Mouse (Mus musculus): Measurements from ENCODE around the gene AU040320.

AU040320 gene

GRCm38 (mm10) chr4:126782996-126783395, 29.7 kb downstream of the AU040320 start:
- no peak for DNase-seq (ENCODE audit: low spot score in 2 of 2)

DNA sequence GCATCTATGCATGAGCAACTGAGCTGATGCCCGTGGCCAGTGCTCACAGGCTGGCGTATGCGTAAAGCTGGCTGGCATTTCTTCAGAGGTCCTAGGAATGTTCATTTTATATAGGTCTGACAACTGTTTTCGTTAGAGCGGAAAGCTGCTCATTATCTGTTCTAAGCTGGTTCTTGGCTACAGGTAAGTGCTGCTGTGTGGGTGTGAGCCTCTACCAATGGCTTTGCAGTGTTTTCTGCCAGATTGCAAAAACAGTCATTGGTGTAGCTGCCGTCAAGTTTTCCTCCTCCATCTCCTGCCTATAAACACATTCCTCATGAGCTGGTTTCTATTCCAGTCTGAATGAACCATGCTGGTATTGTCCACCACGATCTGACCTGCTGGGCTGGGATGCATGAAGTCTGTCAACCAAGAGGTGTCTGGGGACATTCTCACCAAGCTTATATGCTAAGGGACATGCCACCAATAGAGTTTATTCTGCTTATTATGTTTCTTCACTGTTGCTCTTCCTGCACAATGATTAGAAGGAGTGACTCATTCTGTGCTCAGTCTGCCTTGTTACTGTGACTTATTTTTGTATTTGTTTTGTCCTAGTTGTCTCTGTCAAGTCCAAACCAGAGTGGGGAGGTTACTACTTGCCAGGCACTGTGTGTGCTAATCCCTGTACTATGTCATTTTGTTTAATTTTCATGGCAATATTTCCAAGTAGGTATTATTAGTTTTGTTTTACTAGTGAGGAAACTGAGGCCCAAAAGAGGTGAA, 39.2 kb downstream of the AU040320 start:
- DNase-seq (ENCODE audit: low spot score in 2 of 2) = no peak

DNA sequence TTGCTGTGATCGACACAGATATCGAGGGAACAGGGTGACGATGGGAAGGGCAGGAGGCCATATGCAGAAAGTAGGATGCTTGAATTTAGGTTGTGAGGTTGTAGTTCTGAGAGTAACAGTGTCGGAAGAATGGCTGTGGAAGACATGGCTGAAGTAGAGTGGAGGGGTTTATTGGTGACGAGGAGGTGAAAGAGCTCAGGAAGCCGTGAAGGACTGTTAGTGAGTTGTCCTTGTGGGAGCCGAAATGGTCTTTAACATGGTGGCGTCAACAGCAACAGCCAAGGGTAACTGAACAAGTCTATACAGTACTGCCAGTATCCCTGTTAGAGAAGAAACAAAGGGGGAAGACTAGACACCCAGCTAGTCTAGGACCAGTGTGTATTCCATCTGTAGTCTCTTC, 48.8 kb downstream of the AU040320 start:
- DNase-seq (ENCODE audit: low spot score in 2 of 2) = no peak

GRCm38 (mm10) chr4:126803268-126803873, 50.0 kb downstream of the AU040320 start:
- DNase-seq (ENCODE audit: low spot score in 2 of 2) = peak; percentile 13 to 23

DNA sequence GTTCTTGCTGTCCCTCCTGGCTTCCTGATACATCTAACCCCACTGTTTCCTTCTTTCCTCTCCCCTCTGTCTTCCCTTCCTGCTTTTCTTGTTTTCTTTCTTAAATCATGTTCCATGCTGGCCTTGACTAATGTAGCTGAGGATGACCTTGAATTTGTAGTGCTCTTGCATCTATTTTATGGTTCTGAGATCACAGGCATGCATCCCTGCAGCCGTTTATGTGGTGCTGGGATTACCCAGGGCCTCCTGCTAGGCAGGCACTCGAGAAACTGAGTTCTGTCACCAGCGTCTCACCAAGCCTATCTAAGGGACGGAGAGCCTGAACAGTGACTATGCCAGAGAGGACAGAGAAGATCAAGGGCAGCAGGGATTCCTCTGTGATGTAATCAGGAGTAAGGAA, 52.4 kb downstream of the AU040320 start:
- DNase-seq (ENCODE audit: low spot score in 2 of 2) = no peak

GRCm38 (mm10) chr4:126806692-126807427, 53.5 kb downstream of the AU040320 start:
- DNase-seq (ENCODE audit: low spot score in 2 of 2) = no peak

DNA sequence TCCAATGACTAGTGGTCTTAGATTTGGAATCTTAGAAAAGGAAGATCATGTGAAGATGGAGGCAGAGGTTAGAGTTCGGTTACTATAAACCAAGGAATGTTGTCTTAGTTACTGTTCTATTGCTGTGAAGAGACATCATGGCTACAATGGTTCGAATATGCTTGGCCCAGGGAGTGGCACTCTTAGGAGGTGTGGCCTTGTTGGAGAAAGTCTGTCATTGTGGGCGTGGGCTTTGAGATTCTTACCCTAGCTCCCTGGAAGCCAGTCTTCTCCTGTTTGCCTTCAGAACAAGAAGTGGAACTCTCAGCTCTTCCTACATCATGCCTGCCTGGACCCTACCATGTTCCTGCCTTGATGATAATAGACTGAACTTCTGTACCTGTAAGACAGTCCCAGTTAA, 57.2 kb downstream of the AU040320 start:
- DNase-seq (ENCODE audit: low spot score in 2 of 2) = no peak

DNA sequence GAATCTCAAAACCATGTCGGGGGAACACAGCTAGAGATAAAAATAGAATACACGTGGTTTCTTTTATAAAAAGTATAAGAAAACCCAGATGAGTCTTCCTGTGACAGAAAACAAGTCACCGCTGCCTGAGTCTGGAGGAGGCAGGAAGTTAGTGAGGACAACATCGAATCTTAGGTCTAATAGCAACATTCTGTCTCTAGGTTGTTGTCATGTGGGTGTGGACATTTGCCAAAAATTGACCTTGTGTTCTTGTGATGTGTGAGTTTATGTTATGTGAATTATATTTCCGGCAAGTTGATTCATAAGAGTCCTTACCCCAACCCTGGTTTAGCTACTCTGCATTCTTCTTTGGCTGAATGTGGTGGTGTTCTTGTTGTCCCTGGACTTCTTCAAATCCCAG, 59.9 kb downstream of the AU040320 start:
- no peak for DNase-seq (ENCODE audit: low spot score in 2 of 2)

GRCm38 (mm10) chr4:126814854-126815253, 61.5 kb downstream of the AU040320 start:
- no peak for DNase-seq (ENCODE audit: low spot score in 2 of 2)

DNA sequence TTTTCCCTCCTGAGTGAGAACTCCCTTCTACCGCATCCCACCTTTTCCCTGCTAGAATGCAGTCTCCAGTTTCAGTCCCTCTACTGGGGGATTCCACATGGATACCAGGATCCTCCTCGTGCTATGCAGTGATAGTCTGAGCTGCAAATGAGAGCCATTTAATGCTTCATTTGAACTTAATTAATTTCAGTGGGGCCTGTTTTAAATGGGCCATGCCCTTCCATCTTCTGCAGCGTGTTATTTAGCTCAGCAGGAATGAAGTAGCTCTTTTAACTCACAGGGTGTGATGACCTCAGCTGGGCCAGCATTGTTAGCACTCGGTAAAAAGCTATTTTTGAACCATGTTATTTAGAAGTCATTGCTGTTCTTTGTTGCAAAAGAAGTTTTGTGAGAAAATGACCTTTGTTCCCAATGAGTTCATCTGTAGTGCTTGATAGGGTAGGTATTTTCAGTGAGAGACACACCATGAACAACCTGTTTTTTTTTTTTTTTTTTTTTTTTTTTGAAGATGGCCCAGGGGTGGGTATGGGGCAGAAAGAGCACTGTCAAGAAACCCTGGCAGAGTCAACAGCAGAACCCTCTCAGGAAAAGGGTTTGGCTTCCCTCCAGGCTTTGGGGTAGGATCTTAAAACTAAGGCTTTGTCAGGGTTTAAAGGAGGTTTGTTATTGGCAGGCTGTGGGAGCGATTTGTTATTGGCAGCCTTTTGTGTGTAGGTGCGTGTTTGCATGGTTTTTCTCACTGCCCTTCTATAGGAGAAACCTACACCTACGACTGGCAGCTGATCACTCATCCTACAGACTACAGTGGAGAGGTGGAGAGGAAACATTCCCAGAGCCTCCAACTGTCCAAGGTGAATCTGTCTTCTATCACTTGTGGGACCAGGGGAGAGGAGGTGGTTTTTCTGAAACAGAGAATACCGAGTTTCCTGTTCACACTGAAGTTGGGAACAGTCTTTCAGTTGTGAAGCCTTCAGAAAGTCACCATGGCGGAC, 69.8 kb downstream of the AU040320 start:
- no peak for DNase-seq (ENCODE audit: low spot score in 2 of 2)

DNA sequence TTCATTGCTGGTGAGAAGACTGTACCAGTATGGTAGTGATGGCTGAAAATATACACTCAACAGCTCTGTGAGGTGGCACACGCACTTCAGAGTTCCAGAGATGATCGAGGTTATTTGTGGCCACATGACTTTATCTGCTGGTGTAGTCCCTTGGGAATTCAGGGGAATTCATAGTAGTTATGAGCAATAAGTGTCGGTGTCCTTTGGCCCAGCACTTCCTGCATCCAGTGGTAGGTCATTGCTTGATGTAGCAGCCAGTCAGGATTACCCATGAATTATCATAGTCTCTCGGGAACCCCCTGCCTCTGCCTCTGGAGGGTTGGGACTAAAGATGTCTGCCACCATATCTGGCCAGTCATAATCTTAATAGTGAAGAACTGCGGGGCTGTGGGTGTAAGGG, 70.6 kb downstream of the AU040320 start:
- DNase-seq (ENCODE audit: low spot score in 2 of 2) = no peak

GRCm38 (mm10) chr4:126831122-126831521, 77.8 kb downstream of the AU040320 start:
- no peak for DNase-seq (ENCODE audit: low spot score in 2 of 2)

GRCm38 (mm10) chr4:126838799-126839198, 85.5 kb downstream of the AU040320 start:
- DNase-seq (ENCODE audit: low spot score in 2 of 2) = no peak

GRCm38 (mm10) chr4:126839873-126840272, 86.5 kb downstream of the AU040320 start:
- peak; percentile 71 to 74 for DNase-seq (ENCODE audit: low spot score in 2 of 2)

GRCm38 (mm10) chr4:126840996-126841560, 87.7 kb downstream of the AU040320 start:
- DNase-seq (ENCODE audit: low spot score in 2 of 2) = no peak

- DNase-seq (ENCODE audit: low spot score in 2 of 2) = no peak
Measured at GRCm38 (mm10) chr4:126842911-126843310, 89.6 kb downstream of the AU040320 start.

GRCm38 (mm10) chr4:126845664-126846063, 92.3 kb downstream of the AU040320 start:
- no peak for DNase-seq (ENCODE audit: low spot score in 2 of 2)

DNA sequence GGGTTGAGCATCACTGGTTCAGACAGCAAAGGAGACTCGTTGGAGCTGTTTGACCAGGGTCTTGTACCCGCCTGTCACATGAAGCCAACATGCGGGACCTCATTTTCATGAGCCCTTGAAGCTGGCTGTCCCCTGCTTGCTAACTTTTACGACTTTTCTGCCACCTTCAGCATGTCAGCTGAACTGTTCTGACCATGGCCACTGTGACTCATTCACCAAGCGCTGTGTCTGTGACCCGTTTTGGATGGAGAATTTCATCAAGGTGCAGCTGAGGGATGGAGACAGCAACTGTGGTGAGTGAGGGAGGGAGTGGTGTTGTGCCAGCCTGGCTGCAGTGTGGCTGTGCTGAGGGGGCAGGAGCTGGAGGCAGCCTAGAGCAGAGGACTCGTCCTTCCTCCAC, 93.6 kb downstream of the AU040320 start:
- no peak for DNase-seq (ENCODE audit: low spot score in 2 of 2)

GRCm38 (mm10) chr4:126850019-126850777, 96.9 kb downstream of the AU040320 start:
- no peak for DNase-seq (ENCODE audit: low spot score in 2 of 2)

GRCm38 (mm10) chr4:126850778-126851080, 97.4 kb downstream of the AU040320 start:
- no peak for DNase-seq (ENCODE audit: low spot score in 2 of 2)

DNA sequence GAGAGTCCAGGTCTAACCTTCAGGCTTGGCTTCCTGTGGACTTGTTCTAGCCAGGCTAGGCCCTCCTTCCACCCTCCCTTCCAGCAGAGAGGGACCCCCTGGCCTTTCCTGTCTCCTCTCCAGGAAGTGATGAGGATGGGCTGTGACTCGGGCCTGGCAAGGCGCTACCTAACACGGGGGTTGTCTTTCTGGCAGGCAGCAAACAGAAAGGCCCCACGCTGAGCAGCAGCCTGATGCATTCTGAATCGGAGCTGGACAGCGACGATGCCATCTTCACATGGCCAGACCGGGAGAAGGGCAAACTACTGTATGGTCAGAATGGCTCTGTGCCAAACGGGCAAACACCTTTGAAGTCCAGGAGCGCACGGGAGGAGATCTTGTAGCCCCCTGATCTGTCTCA, 99.6 kb downstream of the AU040320 start:
- no peak for DNase-seq (ENCODE audit: low spot score in 2 of 2)
